Mouse (Mus musculus): ENCODE measurements at regions not wholly inside any gene's neighbourhood (a gene's known extent, or its start where the extent isn't known, plus 50 kb on each side); places are given as distances from the start of the nearest gene placed in this dataset.

DNA sequence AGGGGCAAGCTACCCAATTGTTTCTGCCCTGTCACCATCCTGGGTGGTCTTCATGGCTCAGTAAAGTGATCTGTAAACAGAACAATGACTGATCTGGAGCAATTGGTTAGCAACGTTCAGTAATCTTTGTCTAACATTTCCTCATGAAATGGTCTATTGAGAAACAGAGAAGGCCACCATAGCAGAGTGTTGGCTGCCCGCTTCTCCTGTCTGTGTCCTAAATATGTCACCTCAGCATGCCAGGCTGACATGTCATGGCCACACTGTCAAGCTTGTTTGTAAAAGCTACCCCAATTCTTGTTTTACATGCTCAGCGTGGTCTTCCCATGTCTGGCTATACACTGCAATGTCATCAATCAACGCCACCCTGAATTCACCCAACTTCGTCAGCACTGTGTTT lies 301.0 kb upstream of the Pbx1 start:
- Histone ChIP-seq H3K9me3 (ENCODE audit: control insufficient read depth, low read length) (no peaks in the 10 kb centered on the region), H3K27ac (ENCODE audit: low read length) (no peak overlapping the region), H3K9ac (replicated peaks; ENCODE audit: low read depth, low read length) (no peak overlapping the region), H3K4me2 (ENCODE audit: low read length) (no peak overlapping the region), H3K27me3 (replicated peaks; ENCODE audit: control insufficient read depth, insufficient read depth, low read length) (no peaks in the 10 kb centered on the region), H3K4me3 (replicated peaks; ENCODE audit: low read length) (no peak overlapping the region), H3K4me1 (replicated peaks; ENCODE audit: control insufficient read depth, insufficient read depth, low read length) (no peaks in the 10 kb centered on the region), H3K36me3 (ENCODE audit: control insufficient read depth, insufficient read depth) (no peaks in the 10 kb centered on the region)
- 72% methylated on average over 5 of the region's 5 CpGs for WGBS
- ATAC-seq, result no peak

- no peak for ATAC-seq
- no peaks in the 10 kb centered on the region for H3K9me3 ChIP-seq (ENCODE audit: control insufficient read depth, low read length)
- H3K36me3 ChIP-seq (ENCODE audit: control insufficient read depth, insufficient read depth), result no peaks in the 10 kb centered on the region
- peaks cover 11% of the 10 kb centered on the region for H3K4me1 ChIP-seq (replicated peaks; ENCODE audit: control insufficient read depth, insufficient read depth, low read length)
- H3K9ac ChIP-seq (replicated peaks; ENCODE audit: low read depth, low read length), result no peak overlapping the region
- 79% methylated on average over 2 of the region's 2 CpGs for WGBS
- no peak overlapping the region for H3K4me3 ChIP-seq (replicated peaks; ENCODE audit: low read length)
- no peak overlapping the region for H3K4me2 ChIP-seq (ENCODE audit: low read length)
- H3K27me3 ChIP-seq (replicated peaks; ENCODE audit: control insufficient read depth, insufficient read depth, low read length), result no peaks in the 10 kb centered on the region
- no peak overlapping the region for H3K27ac ChIP-seq (ENCODE audit: low read length)
Observed at GRCm38 (mm10) chr1:168709836-168710235, 277.8 kb upstream of the Pbx1 start.

DNA sequence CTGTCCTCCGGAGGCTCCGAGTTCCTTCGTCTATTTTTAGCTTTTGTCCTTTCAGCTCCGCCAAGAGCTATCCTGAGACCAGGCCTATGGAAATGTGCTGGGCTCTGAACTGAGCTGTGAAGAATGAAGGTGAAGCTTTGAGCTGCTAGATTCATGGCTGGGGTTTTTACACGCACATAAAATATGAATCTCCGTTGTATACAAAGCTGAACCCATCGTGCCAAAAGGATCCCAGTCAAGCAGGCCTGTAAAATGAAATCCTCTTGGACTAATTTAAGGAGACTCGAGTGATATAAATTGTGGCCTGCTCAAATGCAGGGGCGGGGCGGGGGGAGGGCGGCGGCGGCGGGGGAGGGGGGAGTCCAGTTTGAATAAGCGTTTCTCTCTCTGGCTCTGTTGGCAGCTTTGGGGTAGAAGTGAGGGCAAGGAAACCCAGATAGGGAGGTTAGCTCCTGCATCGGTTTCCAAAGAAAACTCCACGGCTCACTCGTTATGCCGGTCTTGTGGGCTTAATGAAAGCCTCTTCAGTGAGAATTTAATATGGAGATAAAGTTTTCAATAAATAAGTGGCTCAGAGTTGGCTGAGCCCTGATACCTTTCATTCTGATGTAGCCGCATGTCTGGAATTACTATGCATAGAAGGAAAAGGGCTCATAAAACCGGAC lies 277.1 kb upstream of the Pbx1 start:
- H3K4me3 ChIP-seq (replicated peaks; ENCODE audit: low read length), result peak overlapping the region; percentile 5; the same call in 1 of the 2 replicates
- H3K27me3 ChIP-seq (replicated peaks; ENCODE audit: control insufficient read depth, insufficient read depth, low read length), result no peaks in the 10 kb centered on the region
- H3K4me1 ChIP-seq (replicated peaks; ENCODE audit: control insufficient read depth, insufficient read depth, low read length), result peaks cover 11% of the 10 kb centered on the region
- no peaks in the 10 kb centered on the region for H3K36me3 ChIP-seq (ENCODE audit: control insufficient read depth, insufficient read depth)
- H3K9ac ChIP-seq (replicated peaks; ENCODE audit: low read depth, low read length), result 0 out of 2 replicates have a peak overlapping the region, but pooled peaks have one; percentile 22
- ATAC-seq, result peak; percentile 58; the same call in 1 of the 2 replicates
- H3K27ac ChIP-seq (ENCODE audit: low read length), result no peak overlapping the region
- WGBS, result 9% methylated on average over 21 of the region's 21 CpGs
- H3K9me3 ChIP-seq (ENCODE audit: control insufficient read depth, low read length), result no peaks in the 10 kb centered on the region
- peak overlapping the region; percentile 32 for H3K4me2 ChIP-seq (ENCODE audit: low read length)

DNA sequence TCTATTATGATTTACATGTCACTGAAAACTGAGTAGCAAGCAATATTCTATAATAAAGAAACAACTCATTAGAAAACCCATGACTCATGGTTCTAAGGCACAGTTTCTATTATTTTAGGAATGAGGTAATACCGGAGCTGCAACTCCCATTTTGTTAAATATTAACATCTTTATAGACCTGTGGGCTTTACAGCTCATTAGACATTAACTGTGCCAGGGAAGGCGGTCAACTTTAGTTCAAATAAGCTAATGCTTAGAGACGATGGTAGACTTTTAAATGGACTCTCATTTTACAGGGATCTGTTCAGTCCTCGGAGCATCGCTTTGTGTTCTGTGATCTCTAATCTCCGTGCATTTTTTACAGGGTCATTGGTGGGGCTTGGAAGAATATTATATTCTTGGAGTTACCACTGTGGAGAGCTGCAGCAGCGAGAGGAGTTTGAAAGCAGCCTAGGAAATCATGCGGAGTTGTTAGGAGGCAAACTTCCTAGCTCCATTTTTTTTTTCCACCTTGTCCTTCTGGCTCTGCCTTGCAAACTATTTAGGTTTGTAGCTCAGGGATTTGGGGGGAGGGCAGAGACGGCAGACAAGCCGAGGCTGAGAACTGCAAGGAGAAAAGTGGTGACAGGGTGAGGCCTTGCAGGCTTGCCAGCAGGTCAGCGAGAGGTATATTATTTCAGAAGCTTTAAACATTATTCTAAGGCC lies 276.2 kb upstream of the Pbx1 start:
- Histone ChIP-seq H3K9ac (replicated peaks; ENCODE audit: low read depth, low read length) (no peak overlapping the region), H3K4me3 (replicated peaks; ENCODE audit: low read length) (no peak overlapping the region), H3K27me3 (replicated peaks; ENCODE audit: control insufficient read depth, insufficient read depth, low read length) (no peaks in the 10 kb centered on the region), H3K27ac (ENCODE audit: low read length) (no peak overlapping the region; the same call in 1 of the 2 replicates), H3K4me1 (replicated peaks; ENCODE audit: control insufficient read depth, insufficient read depth, low read length) (peaks cover 11% of the 10 kb centered on the region), H3K36me3 (ENCODE audit: control insufficient read depth, insufficient read depth) (no peaks in the 10 kb centered on the region), H3K9me3 (ENCODE audit: control insufficient read depth, low read length) (no peaks in the 10 kb centered on the region), H3K4me2 (ENCODE audit: low read length) (no peak overlapping the region; the same call in 1 of the 2 replicates)
- WGBS, result 17% methylated on average over 11 of the region's 11 CpGs
- no peak for ATAC-seq

DNA sequence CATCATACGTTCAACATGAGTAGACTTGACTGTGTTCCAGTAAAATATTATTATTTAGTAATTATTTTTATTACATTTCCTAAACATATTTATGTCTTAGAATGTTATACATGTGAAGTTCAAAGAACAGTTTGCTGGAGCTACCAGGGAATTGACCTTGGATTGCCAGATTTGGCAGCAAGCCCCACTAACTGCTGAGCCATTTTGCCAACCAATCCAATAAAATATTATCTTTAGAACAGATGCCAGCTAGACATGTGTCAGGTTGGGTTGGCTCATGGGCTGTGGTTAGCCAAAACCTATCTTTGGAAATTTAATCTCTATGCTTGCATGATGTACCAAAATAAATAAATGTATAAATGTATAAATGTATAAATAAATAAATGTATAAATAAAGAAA lies 265.3 kb upstream of the Pbx1 start:
- H3K4me1 ChIP-seq (replicated peaks; ENCODE audit: control insufficient read depth, insufficient read depth, low read length), result no peaks in the 10 kb centered on the region
- H3K27me3 ChIP-seq (replicated peaks; ENCODE audit: control insufficient read depth, insufficient read depth, low read length), result no peaks in the 10 kb centered on the region
- no peak overlapping the region for H3K9ac ChIP-seq (replicated peaks; ENCODE audit: low read depth, low read length)
- 82% methylated on average over 1 of the region's 1 CpGs for WGBS
- H3K4me3 ChIP-seq (replicated peaks; ENCODE audit: low read length), result no peak overlapping the region
- ATAC-seq, result no peak
- no peaks in the 10 kb centered on the region for H3K36me3 ChIP-seq (ENCODE audit: control insufficient read depth, insufficient read depth)
- no peak overlapping the region for H3K27ac ChIP-seq (ENCODE audit: low read length)
- H3K4me2 ChIP-seq (ENCODE audit: low read length), result no peak overlapping the region
- no peaks in the 10 kb centered on the region for H3K9me3 ChIP-seq (ENCODE audit: control insufficient read depth, low read length)

DNA sequence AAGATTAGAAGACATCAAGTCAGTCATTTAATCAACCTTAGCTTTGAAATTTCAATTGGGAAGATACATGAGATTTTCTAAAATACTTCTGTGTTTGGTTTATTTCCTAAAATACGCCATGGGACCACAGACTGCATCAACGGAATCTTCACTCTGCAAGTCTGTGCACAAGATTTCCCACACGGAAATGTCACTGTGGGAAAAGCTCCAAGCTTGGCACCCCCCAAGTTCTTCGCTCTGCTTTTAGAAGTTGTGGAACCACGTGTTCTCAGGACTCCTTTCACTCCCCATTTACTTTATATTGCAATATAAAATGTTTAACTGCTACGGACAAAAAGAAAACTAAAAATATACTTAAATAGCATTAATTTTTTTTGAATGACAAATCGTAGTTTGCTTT lies 254.8 kb upstream of the Pbx1 start:
- Histone ChIP-seq H3K4me3 (replicated peaks; ENCODE audit: low read length) (no peak overlapping the region), H3K4me2 (ENCODE audit: low read length) (no peak overlapping the region), H3K4me1 (replicated peaks; ENCODE audit: control insufficient read depth, insufficient read depth, low read length) (no peaks in the 10 kb centered on the region), H3K9me3 (ENCODE audit: control insufficient read depth, low read length) (no peaks in the 10 kb centered on the region), H3K36me3 (ENCODE audit: control insufficient read depth, insufficient read depth) (no peaks in the 10 kb centered on the region), H3K27me3 (replicated peaks; ENCODE audit: control insufficient read depth, insufficient read depth, low read length) (no peaks in the 10 kb centered on the region), H3K9ac (replicated peaks; ENCODE audit: low read depth, low read length) (no peak overlapping the region), H3K27ac (ENCODE audit: low read length) (no peak overlapping the region)
- no peak for ATAC-seq
- 82% methylated on average over 7 of the region's 7 CpGs for WGBS

DNA sequence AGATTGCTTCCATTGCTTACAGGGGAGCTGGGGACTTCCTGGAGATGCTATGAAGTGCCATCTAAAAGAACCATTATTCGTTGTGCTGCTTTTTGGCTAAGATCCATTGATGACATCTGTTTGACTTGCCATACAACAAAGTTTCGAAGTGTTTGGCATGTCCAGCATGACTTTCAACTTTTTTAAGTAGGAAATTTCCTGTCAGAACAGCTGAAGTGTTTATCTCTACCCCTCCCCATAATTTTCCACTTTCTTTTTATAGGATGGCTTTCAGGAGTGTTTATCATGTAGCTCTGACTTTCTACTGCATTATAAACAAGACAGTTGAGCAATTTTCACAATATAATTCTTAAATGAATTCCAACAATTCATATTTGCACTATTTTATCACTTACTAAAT lies 253.1 kb upstream of the Pbx1 start:
- WGBS, result 77% methylated on average over 2 of the region's 2 CpGs
- H3K9me3 ChIP-seq (ENCODE audit: control insufficient read depth, low read length), result no peaks in the 10 kb centered on the region
- no peak overlapping the region for H3K4me3 ChIP-seq (replicated peaks; ENCODE audit: low read length)
- H3K27ac ChIP-seq (ENCODE audit: low read length), result no peak overlapping the region
- H3K4me2 ChIP-seq (ENCODE audit: low read length), result no peak overlapping the region
- no peaks in the 10 kb centered on the region for H3K4me1 ChIP-seq (replicated peaks; ENCODE audit: control insufficient read depth, insufficient read depth, low read length)
- H3K36me3 ChIP-seq (ENCODE audit: control insufficient read depth, insufficient read depth), result no peaks in the 10 kb centered on the region
- no peak for ATAC-seq
- H3K9ac ChIP-seq (replicated peaks; ENCODE audit: low read depth, low read length), result no peak overlapping the region
- H3K27me3 ChIP-seq (replicated peaks; ENCODE audit: control insufficient read depth, insufficient read depth, low read length), result no peaks in the 10 kb centered on the region

DNA sequence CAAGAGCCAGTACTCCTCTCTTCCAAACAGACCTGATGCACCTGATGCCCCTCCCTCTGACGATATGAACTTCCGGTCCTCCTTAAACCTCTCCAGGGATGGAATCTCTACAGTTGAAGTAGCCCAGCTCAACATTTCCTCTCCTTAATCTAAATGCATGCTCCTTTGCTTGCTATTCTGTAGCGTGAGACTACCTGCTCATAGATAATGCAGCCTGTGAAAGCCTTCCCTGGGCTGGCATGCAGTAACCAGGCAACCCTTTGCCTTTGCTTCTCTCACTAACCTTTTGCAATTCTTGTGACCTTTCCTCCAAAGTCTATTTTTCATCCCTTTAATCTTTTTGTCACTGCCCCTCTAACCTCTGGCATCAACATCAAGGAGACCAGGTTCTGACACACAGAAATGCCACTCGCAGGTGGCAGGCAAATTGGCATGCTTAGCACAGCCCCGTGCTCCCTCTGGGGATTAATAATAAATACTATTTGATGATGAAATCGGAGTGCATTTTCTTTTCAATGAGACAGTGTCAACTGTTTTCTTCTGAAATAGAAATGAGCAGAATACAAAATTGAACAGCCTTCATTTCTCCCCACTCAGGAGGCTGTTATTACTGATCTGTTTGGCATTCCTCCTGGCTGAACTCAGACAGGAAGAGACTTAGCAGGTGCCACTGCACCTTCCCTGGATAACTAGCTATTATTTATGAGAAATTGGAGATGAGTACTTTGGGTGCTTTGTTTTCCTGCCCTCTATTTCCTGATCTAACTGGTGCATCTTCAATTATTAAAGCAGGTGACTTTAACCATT lies 249.8 kb upstream of the Pbx1 start:
- Histone ChIP-seq H3K4me1 (replicated peaks; ENCODE audit: control insufficient read depth, insufficient read depth, low read length) (no peaks in the 10 kb centered on the region), H3K9ac (replicated peaks; ENCODE audit: low read depth, low read length) (no peak overlapping the region), H3K4me3 (replicated peaks; ENCODE audit: low read length) (no peak overlapping the region), H3K4me2 (ENCODE audit: low read length) (no peak overlapping the region), H3K27ac (ENCODE audit: low read length) (no peak overlapping the region), H3K27me3 (replicated peaks; ENCODE audit: control insufficient read depth, insufficient read depth, low read length) (no peaks in the 10 kb centered on the region), H3K9me3 (ENCODE audit: control insufficient read depth, low read length) (no peaks in the 10 kb centered on the region), H3K36me3 (ENCODE audit: control insufficient read depth, insufficient read depth) (no peaks in the 10 kb centered on the region)
- WGBS, result 69% methylated on average over 6 of the region's 6 CpGs
- ATAC-seq, result no peak

DNA sequence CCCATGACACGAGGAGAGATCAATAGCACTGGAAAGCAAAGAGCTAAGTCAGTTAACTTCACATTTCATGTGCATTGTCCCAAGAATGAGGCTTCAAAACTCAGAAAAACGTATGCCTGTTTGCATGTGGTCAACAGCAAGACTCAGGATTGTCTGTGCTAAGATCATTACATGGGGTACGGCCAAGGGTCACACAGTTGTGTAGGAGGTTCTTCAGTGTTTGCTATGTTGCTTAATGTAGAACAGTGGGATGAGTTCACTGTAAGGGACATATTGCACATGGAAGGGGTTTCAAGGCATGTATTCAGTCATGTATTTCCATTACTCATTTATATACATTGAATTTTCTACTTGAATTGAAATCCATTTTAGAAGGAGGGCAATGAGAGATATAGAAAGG lies 248.6 kb upstream of the Pbx1 start:
- Histone ChIP-seq H3K27me3 (replicated peaks; ENCODE audit: control insufficient read depth, insufficient read depth, low read length) (no peaks in the 10 kb centered on the region), H3K4me2 (ENCODE audit: low read length) (no peak overlapping the region), H3K27ac (ENCODE audit: low read length) (no peak overlapping the region), H3K4me3 (replicated peaks; ENCODE audit: low read length) (no peak overlapping the region), H3K4me1 (replicated peaks; ENCODE audit: control insufficient read depth, insufficient read depth, low read length) (peaks cover 4% of the 10 kb centered on the region), H3K9ac (replicated peaks; ENCODE audit: low read depth, low read length) (no peak overlapping the region), H3K9me3 (ENCODE audit: control insufficient read depth, low read length) (no peaks in the 10 kb centered on the region), H3K36me3 (ENCODE audit: control insufficient read depth, insufficient read depth) (no peaks in the 10 kb centered on the region)
- WGBS, result 88% methylated on average over 3 of the region's 3 CpGs
- no peak for ATAC-seq

Data from forebrain, embryonic 16.5 days (tissue).